Mouse (Mus musculus) kidney, postnatal 10 days (tissue): ENCODE data around the gene Lcn2.

ENCODE experiments used
- DNase-seq: peaks from one replicate; pipeline ENCODE4 v3.0.0; 2021; ENCODE audit warnings: mixed read lengths

Lcn2 gene

DNA sequence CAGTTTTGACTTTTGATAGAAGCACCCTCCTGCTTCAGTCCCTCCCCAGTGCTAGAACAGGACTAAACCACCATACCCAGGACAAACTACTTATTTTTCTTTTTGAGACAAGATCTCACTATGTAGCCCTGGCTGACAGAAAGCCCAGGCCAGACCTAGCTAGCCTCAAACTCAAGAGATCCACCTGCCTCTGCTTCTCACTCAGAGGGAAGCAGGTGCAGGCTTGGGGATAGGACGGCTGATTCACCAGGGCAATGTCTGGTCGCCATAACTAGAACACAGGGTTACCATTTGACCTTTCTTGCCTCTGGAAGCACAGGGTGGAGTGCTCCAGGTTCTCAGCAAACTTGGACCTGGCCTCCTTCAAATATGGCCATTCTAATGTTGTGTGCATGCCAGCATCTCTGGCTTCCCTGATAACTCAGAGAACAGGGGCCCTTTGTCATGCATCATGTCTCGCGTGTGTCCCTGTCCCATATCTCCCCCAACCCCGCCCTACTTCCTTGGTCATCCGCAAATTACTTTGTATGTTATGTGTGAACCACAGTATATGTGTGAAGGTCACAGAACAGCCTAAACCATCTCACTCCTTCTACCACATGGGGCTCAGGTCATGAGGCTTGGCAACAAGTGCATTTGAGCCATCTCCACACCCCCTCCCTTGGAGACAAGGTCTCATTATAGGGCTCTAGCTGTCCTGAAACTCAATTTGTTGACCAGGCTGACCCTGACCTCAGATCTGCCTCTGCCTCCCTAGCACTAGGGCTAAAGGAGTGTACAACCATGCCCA, 24.9 kb upstream of the Lcn2 start:
- no peak for DNase-seq

DNA sequence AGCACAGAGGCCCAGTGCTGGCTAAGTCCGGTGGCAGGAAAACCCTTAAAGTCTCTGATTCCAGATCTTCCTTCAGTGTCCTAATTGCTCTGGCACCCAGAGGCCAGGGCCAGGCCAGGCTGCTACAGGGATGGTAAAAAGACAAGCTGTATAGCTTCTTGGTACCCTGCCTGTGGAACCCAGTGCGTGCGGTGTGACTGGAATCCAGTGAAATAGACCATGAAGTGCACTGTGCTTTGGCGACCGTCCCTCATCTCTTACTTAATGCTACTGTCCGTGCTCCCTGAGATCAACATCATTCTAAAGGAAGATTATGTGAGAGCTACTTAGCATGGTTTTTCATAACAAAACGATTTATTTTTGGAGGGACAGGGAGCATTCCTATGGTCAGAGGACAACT, 23.4 kb upstream of the Lcn2 start:
- DNase-seq, result no peak

DNA sequence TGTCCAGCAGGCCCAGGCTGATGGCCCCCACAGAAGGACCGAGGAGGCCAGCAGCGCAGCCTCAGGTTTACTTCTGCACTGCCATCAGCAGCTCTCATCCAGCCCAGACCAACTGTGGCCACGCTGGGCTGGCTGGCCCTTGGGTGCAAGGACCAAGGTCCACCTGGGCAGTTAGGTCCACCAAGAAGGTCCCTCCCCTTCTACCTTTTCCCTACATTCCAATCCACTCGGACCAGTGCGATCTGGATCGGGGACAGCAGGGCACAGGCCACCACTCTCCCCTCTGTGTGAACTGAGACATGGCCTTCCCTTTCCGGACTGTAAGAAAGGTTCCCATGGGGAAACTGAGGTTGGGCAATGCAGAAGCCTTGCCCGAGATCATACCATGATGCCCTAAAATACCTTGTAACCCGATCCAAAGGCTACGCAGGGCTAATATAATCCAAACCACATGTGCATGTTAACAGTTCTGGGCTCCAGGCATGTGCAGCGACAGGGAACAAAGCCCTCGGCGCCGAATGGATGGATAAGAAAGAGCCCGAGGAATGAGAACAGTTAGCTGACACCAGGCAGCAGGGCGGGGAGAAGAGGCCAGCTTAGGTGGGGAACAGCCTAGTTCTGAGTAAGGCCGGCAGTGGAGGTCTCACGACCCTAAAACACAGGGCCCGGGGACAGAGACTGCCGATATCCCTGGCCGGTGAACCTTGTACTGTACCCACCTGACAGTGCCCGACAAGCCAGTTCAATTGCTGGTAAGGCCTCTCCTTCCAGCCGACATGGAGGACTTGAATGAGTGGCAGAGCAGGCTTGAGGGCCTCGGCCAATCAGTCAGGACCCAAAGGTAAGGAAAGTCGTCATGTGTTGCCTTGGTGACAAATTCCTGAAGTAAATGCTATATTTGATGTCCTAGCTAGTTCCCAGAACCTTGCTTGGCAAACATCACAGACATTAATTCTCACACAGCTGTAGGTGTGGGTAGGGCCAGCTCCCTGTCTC, 20.7 kb upstream of the Lcn2 start:
- peak; percentile 81 for DNase-seq

DNA sequence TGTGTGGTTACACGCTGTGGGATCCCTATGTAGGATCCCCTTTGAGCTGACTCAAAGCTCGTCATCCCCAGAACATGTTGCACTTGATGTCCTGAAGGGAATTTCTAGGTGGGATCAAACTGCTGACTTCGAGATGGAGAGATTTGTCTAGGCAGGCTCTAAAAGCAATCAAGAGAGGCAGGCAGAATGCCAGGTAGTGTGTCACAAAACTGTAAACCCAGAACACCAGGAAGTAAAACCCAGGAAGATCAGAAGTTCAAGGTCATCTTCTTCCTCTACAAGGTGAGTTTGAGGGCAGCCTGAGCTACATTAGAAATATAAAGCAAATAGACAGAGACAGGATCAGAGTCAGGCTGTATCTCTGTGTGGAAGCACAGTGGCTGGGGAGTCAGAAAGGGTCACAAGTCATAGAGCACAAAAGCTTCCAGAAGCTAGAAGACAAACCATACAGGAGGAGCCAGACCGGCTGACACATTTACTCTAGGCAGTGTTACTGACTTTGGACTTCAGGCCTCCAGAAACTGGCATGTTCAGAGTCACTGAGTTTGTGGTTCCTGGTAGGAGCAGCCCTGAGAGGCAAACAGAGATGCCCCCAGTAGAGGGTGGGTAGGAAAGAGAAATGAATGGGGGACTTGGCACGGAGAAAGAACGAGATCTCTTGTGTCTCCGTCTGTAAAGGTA, 19.2 kb upstream of the Lcn2 start:
- DNase-seq, result no peak

DNA sequence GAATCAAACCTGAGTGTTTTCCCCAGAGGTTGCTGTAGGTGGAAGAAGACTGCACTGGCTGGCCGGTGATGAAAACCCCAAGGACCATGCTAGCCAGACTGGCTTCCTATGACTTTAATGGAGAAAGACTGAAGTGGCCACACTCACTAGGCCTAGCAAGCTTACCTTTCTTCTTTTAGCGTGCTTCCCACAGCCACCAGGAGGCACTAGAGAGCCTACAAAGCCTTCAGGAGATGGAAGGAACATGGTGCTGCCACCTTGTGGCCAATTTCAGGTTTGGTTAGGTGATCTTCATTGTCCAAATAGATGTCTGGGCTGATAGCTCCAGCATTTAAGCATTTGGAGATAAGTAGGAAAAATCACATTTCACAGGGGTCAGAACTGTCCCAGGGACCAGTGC, 16.6 kb upstream of the Lcn2 start:
- peak; percentile 98 for DNase-seq

DNA sequence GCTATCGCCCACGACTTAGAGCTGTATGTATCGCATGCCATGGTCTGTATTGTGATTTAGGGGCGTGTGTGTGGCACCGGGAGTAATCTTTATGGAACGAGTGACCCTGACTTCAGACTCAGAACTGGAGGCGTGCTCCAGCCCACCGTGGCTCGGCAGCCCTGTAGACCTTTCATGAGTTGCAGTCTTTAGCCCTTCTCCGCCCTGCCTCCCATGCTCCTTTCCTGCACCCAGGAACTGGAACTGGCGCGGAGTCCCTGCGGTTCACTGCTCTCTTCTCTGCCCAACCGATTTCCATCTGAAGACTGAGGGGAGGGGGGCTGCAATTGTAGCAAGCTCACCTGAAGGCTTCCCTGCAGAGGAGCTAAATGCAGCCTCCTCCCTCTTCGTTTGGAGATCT, 8.6 kb upstream of the Lcn2 start:
- peak; percentile 46 for DNase-seq

DNA sequence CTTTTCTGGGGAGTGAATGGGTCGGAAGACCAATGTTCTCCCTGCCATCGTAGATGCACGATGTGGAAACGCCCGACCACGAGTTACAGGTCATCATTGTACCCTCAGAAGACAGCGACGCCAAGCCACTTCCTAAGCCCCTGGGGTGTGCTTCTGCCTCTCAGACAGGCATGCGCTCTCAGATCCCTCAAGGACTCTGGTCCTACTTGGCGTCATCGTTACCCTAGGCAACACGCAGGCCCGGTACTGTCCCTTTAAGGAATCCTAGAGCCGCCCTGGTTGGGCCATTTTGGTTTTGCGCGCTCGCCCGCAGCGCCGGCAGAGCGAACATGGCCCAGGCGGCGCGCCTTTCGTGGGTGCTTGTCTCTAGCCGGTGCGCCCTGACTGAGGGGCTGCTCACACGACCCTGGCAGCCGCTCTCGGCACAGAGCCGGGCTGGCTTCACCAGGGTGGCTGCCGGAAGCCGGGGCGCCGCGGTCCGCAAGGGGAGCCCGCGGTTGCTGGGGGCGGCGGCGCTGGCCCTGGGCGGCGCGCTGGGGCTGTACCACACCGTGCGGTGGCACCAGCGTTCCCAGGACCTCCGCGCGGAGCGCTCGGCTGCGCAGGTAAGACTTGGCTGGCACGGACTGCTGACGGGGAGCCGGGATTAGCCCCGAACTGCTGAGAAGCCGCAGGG, 8.0 kb upstream of the Lcn2 start:
- peak; percentile 95 for DNase-seq

DNA sequence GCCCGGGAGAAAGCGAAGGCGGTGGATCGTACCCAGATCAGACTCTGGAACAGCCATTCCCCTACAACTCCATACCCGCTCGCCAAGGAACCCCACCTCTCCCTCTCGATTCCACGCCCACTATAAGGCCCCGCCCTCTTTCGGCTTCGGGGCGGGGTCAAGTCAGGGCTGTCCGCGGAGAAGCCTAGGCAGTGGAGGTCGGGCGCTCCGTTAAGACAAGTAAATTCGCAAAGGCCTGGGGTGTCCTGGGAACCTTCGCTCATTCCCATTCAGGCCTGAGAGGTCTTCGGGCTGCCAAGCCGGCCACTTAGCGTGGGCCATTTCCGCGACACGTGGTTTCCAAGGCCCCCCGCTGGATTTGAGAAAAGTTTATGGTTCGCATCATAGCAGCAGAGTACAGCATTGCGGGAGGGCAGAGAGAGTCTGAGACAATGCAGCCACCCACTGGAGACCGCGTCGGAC, 7.5 kb upstream of the Lcn2 start, which contains the start of gene Ptges2:
Gene Ptges2, plus strand, starts transcription at position 413 of the 462 bp plus-strand sequence.
- peak; percentile 94 for DNase-seq

DNA sequence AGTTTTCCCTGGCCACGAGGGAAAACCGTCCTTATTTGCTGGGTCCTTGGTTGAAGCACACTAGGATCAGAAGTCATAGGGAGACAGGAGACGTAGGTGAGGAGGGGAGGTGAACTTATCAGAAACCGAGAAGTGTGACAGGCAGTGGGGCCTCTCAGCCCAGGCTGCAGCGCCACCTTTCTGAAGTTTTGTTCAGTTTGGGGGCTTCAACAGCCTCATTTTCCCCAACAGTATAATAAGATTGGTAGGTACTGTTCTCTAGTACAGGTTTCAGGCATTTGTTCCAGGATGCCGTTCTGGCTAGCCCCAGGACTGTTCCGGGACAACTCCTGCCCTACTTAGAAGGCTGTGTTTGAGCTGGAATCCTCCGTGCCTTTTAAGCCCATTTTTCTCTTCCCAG, 6.9 kb upstream of the Lcn2 start:
- DNase-seq, result peak; percentile 72

DNA sequence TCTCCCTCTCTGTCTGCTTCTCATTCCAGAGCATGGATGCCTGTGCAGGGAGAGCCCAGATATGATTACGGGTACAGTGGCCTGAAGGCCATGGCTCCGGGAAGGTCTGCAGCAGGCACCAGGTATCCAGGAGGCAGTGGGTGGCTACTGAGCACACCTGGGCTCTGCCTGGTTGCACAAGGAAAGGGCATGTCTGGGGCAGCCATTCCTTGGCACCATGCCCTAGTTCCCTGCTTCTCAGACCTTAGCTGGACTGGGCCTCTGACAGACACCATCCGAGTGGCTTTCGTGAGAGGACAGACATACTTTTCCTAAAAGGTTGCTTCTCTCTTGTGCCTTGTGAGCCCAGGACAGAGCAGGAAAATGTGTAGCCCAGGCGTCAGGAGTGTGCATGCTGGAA, 4.0 kb upstream of the Lcn2 start:
- DNase-seq, result peak; percentile 84

DNA sequence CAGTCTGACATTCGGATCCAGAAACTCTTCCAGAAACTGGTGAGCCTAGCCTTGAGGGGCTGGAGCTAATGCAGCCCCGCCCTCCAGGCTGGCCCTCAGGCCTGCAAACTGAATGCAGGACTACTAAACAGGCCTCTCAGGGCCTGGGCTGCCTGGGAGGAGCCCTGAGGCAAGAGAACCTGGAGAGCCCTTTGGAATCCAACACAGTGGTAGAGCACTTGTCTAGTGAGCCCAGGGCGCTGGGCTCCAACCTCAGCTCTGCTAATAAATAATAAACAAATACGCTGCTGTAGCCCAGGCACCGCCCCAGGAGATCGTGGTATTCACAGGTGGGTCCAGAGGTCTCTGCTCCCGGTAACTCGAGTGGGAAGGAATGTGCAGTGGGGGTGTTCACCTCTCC, 2.8 kb upstream of the Lcn2 start:
- peak; percentile 59 for DNase-seq

DNA sequence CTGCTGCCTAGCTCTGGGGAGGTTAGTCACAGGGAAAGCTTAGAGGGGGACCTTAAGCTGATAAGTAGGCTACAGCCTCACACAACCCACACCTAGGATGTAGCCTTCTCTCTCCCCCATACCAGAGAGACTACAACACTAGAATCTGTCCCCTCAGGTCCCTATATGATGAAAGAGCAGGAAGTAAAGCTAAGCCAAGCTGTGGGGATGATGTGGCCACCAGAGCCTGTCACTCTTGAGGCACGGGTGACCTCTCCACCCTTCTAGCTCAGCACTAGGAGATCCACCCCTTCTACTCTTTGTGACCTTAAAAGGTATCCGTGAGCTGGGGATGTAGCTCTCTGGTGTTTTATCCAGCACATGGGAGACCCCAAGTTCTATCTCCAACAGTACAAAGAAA, 1.1 kb upstream of the Lcn2 start:
- DNase-seq, result no peak

DNA sequence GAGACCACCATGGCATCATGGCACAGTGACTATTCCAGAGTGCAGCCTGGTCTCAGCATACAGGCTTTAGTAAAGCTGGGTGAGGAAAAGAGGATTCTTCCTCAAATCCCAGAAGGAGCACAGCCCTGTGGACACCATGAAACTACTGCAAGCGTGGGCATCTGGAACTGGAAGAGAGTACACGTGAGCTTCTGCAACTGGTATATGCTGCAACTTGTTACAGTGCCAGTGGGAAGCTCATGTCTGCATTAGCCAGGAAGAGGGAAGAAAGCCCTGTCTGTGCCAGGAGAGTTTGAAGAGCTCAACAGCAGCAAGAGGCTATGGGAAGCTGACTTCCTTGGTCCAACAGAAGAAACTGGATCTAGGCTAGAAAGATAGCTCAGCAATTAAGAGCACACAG, 5.4 kb downstream of the Lcn2 start:
- DNase-seq, result no peak

DNA sequence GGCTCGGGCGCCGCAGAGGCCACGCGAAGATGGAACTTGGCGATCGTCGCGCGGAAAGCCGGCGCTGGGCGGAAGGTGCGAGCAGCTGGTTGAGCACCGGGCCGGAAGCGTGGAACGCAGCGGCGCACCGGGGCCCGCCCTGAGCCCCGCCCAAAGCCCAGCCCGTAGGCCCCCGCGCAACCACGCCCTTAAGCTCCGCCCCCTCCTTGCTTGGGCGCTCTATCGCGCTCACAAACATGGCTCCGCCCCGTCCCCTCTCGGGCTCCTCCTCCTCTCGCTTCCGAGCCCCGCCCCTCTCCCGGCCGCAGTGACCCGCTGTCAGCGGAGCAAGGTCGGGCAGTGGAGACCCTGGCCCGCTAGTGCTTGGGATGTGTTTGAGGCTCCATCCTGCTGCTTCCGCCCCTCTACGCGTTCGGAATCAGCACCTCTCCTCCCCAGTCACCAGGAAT, 6.3 kb downstream of the Lcn2 start, which contains the start of gene 1110008P14Rik:
Gene 1110008P14Rik, minus strand, starts transcription at position 164 of the 449 bp plus-strand sequence.
- DNase-seq, result peak; percentile 97

DNA sequence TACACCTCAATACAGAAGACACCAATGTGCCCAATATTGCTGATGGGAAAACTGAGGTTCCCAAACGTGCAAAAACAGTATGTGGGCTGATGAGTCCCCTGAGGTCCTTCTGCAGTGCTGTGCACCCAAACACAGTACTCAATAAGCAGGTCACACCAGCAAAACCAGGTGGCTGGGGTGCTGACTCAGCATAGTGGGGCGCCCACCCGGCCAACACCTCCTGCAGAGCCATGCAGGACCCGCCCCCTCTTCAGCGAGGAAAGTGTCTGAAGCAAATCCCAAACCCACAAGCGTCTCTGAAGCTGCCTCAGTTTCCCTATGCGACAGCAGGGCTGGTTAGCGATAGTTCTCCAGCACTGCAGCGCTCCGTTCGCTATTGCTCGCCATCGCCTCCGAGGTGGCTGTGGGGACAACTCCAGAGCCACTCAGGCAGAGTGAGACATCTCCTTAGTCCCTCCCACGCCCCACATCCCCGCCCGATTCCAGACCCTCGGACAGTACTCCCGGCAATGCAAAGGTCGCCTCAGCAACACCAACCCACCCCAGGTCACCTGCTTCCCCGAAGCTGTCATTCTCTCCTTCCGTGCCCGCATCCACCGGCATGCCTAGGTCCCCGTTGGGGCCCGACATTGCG, 6.8 kb downstream of the Lcn2 start:
- no peak for DNase-seq

DNA sequence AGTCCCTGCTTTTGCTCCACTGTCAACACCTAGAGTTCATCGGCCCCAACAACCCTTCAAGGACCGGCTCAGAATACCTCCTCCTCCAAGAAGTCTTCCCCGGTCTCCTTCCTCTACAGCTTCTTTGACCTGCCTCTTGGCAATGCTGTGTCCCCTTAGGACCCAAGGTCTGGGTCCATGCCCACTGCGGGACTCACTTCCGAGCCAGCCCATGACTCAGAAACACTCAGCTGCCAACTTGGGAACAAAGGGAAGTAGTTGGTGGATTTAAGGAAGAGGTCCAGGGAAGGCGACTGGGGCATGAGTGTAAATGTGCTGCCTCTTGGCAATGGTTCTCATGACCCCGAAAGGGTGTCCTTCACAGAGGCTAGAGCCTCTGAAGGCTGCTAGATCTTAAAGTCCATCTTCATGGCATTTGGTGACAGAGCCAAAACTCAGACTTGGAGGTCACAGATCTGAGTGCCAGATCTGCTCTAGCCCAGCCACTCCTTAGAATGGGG, 8.0 kb downstream of the Lcn2 start:
- DNase-seq, result no peak

DNA sequence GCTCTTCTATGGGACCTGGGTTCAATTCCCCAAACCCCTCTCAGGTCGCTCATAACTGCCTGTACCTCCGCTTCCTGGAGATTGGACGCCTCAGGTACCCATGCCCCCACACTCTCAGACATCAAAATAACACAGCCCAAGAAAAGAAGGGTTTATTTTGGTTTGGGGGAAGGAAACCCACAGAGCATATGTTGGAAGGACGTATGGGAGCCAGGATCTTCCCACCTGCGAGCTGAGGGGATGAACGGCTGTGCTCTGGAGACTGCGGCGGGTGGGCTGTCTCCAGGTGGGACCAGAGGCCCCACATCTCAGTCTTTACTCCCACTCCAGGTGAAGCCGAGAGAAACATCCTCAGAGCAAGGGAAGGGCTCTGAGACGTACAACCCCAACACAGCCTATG, 11.1 kb downstream of the Lcn2 start:
- no peak for DNase-seq

DNA sequence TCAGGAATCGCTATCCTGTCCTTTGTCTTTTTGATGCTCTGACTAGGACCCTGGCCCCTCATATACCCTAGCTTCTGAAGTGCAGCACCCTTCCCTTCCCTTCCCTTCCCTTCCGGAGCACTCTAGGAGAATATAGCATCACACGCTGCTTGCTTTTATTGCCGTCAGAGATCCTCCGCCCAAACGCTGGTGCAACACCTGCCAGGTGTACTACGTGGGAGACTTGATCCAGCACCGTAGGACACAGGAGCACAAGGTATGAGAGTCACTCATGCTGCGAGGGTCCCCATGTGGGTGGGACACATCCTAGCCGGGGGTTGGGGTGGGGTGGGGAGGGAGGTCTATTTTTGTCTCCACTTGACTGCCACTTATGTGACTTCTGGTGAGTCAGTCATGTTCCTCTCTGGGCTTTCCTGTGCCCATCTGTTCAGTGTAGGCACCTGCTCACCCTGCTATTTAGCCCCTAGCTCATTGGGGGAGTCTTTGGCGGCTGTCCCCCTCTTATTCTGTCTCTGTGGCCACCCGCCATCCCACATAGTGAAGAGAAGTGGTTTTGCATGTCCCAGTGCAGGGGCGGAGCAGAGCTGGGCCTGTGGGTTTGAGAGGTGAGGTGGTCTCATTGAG, 12.6 kb downstream of the Lcn2 start:
- no peak for DNase-seq

DNA sequence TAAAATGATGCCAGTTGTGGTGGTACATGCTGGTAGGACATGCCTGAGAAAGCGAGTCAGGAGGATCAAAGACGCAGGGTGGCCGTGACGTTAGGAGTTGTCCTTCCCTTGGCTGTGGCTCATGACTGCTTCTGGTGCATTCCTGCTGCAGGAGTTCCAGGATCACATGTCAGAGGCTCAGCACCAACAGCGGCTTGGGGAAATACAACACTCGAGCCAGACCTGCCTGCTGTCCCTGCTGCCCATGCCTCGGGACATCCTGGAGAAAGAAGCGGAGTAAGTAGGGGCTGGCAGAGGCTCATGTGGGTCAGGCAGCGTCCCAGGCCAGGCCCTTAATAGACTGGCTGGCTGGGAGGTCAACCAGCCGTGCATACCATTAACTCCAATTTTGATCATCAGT, 13.9 kb downstream of the Lcn2 start:
- DNase-seq, result no peak

DNA sequence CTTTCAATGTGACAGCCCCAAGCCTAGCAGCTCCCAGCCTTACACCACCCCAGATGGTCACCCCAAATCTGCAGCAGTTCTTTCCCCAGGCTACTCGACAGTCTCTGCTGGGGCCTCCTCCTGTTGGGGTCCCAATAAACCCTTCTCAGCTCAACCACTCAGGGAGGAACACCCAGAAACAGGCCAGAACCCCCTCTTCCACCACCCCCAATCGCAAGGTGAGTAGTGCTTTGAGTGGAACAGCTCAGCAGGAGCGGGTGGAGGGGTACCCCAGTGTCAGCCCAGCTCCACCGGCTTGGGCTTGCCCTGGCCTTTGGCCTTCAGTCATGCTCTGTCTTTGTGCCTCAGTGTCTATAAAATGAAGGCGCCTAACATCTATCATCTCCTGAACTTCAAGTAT, 20.7 kb downstream of the Lcn2 start:
- no peak for DNase-seq

DNA sequence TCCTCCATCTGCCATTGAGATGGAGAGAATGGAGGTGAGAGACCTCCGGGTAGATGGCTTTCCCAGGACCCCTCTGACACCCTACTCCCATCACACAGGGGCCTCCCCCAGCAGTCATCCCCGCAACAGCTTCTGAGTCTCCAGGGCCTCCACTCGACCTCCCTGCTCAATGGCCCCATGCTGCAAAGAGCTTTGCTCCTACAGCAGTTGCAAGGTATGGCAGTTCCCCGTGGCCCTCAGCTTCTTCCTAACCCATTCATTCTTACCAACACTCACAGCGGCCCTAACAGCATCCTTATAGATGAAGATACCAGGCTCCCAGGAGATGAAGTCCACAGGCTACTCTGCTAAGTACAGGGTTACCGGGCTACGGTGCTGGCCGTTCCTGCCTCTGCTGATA, 23.9 kb downstream of the Lcn2 start:
- DNase-seq, result no peak
